Mouse (Mus musculus): ENCODE data around the gene Mrfap1.

DNA sequence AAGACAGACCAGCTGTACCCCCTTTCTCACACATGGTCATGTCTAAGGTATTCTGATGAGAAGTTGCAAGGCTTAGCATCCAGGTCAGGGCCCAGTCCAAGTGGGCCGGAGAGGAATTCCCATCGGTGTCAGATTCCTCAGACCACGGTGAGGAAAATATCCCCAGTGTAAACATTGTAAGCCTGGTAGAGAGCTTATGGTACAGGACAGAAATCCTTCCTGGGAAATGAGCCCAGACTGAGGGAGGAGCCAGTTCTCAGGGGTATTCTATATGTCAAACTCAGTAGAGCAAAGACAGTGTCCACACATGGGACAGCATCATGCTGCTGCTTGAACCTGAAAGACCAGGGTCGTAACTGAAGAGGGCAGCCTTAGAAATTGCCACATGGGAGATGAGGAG is 36.7 kb downstream of the Mrfap1 start:
- TF ChIP-seq MAFK (IDR thresholded peaks at IDR 0.05; ENCODE audit: insufficient read depth, low read depth, low read length), result no peak
- no peak for TF ChIP-seq ZC3H11A (IDR thresholded peaks at IDR 0.05; ENCODE audit: borderline replicate concordance, low read depth, low read length)
- no peak for TF ChIP-seq HCFC1 (IDR thresholded peaks at IDR 0.05; ENCODE audit: borderline replicate concordance, insufficient read depth, low read length)
- no peak for TF ChIP-seq ZNF384 (IDR thresholded peaks at IDR 0.05; ENCODE audit: low read depth, low read length)
- TF ChIP-seq CHD2 (IDR thresholded peaks at IDR 0.05; ENCODE audit: low read depth, low read length), result no peak

Data from ES-E14 (cell line).